In genomic region chr10:59896211-59896610, GRCm38 (mm10) we compare ENCODE assay signal across 9 mouse cellular contexts. TPM values are rescaled to one million over a fixed set of nuclear protein-coding genes. Genes with fewer than 3 reads are reported as not detected.
DNase-seq lines count a peak whose midpoint lies in the region; ATAC-seq and TF ChIP-seq lines count a peak whose summit lies in the region.
"Had no signal": no experiment of that assay in that cellular context is flagged by ENCODE, and none has a peak within 500 bp of the region (broad histone marks: within the 10 kb centered on the region; RNA-seq: fewer than 3 reads in every experiment).

No protein-coding gene starts in this region.

- no peak for ATAC-seq in neural tube, embryonic 12.5 days (ENCODE audit: low FRiP score, low read depth)
- no peak for ATAC-seq in forebrain, embryonic 12.5 days (ENCODE audit: low FRiP score)
- no peak for ATAC-seq in hindbrain, embryonic 16.5 days
- no peak for ATAC-seq in midbrain, postnatal 0 days (ENCODE audit: low FRiP score)

- no peaks in the 10 kb centered on the region for H3K9me3 ChIP-seq in neural tube, embryonic 12.5 days
- no peaks in the 10 kb centered on the region for H3K9me3 ChIP-seq in forebrain, embryonic 12.5 days
- no peaks in the 10 kb centered on the region for H3K9me3 ChIP-seq in hindbrain, embryonic 16.5 days (ENCODE audit: control insufficient read depth, low read length)
- no peaks in the 10 kb centered on the region for H3K9me3 ChIP-seq in midbrain, postnatal 0 days (ENCODE audit: low read length)
- H3K9me3 ChIP-seq: G1E had no signal

- TF ChIP-seq CTCF in midbrain, postnatal 0 days (IDR thresholded peaks at IDR 0.05) = no peak

- H3K27me3 ChIP-seq in neural tube, embryonic 12.5 days (replicated peaks) = no peaks in the 10 kb centered on the region; the same call in 1 of the 2 replicates
- H3K27me3 ChIP-seq in forebrain, embryonic 12.5 days = no peaks in the 10 kb centered on the region
- H3K27me3 ChIP-seq in hindbrain, embryonic 16.5 days (replicated peaks; ENCODE audit: control insufficient read depth, insufficient read depth, low read length) = no peaks in the 10 kb centered on the region
- H3K27me3 ChIP-seq in midbrain, postnatal 0 days (ENCODE audit: insufficient read depth, low read length) = no peaks in the 10 kb centered on the region

- no peak for DNase-seq in neural tube, embryonic 10.5 days (ENCODE audit: extremely low spot score, low spot score)
- no peak for DNase-seq in midbrain, postnatal 0 days (ENCODE audit: low spot score)
- no peak for DNase-seq in embryo, embryonic 10.5 days (ENCODE audit: low spot score)
- no peak for DNase-seq in cerebellum, postnatal 10 days
- DNase-seq: adrenal gland, adult 2 months had no signal

- H3K4me1 ChIP-seq in neural tube, embryonic 12.5 days = peaks cover 56% of the 10 kb centered on the region
- H3K4me1 ChIP-seq in forebrain, embryonic 12.5 days = peaks cover 68% of the 10 kb centered on the region
- H3K4me1 ChIP-seq in hindbrain, embryonic 16.5 days (ENCODE audit: control insufficient read depth, insufficient read depth, low read depth, low read length) = peaks cover 48% of the 10 kb centered on the region
- H3K4me1 ChIP-seq in midbrain, postnatal 0 days (ENCODE audit: insufficient read depth, low read length) = peaks cover 38% of the 10 kb centered on the region

- H3K27ac ChIP-seq in neural tube, embryonic 12.5 days = 0 out of 2 replicates have a peak overlapping the region, but pooled peaks have one; percentile 51
- H3K27ac ChIP-seq in forebrain, embryonic 12.5 days = peak overlapping the region; percentile 100
- H3K27ac ChIP-seq in hindbrain, embryonic 16.5 days (ENCODE audit: low read depth, low read length) = peak overlapping the region; percentile 97
- H3K27ac ChIP-seq in midbrain, postnatal 0 days (ENCODE audit: low read depth, low read length) = peak overlapping the region; percentile 93

- 92% methylated on average over 4 of the region's 4 CpGs for WGBS in neural tube, embryonic 12.5 days
- WGBS in forebrain, embryonic 12.5 days = 97% methylated on average over 4 of the region's 4 CpGs
- WGBS in hindbrain, embryonic 16.5 days = 91% methylated on average over 4 of the region's 4 CpGs
- WGBS in midbrain, postnatal 0 days = 90% methylated on average over 4 of the region's 4 CpGs

- H3K36me3 ChIP-seq in neural tube, embryonic 12.5 days = peaks cover 50% of the 10 kb centered on the region
- peaks cover 42% of the 10 kb centered on the region for H3K36me3 ChIP-seq in forebrain, embryonic 12.5 days (replicated peaks)
- H3K36me3 ChIP-seq in hindbrain, embryonic 16.5 days (ENCODE audit: control insufficient read depth, insufficient read depth, low read length) = peaks cover 15% of the 10 kb centered on the region; the same call in 1 of the 2 replicates
- H3K36me3 ChIP-seq in midbrain, postnatal 0 days (ENCODE audit: insufficient read depth, low read length) = peaks cover 33% of the 10 kb centered on the region

- H3K9ac ChIP-seq in neural tube, embryonic 12.5 days = 0 out of 2 replicates have a peak overlapping the region, but pooled peaks have one; percentile 33
- H3K9ac ChIP-seq in forebrain, embryonic 12.5 days = no peak overlapping the region
- H3K9ac ChIP-seq in hindbrain, embryonic 16.5 days (ENCODE audit: low read depth, low read length) = peak overlapping the region; percentile 37
- no peak overlapping the region for H3K9ac ChIP-seq in midbrain, postnatal 0 days (replicated peaks; ENCODE audit: low read length, poor library complexity, severe bottlenecking)

- H3K4me3 ChIP-seq in neural tube, embryonic 12.5 days = no peak overlapping the region
- H3K4me3 ChIP-seq in forebrain, embryonic 12.5 days (replicated peaks) = no peak overlapping the region
- H3K4me3 ChIP-seq in hindbrain, embryonic 16.5 days (ENCODE audit: low read length) = no peak overlapping the region
- H3K4me3 ChIP-seq in midbrain, postnatal 0 days (ENCODE audit: low read depth, low read length) = no peak overlapping the region

- H3K4me2 ChIP-seq in neural tube, embryonic 12.5 days (replicated peaks) = peak overlapping the region; percentile 39; the same call in 1 of the 2 replicates
- no peak overlapping the region for H3K4me2 ChIP-seq in forebrain, embryonic 12.5 days
- H3K4me2 ChIP-seq in hindbrain, embryonic 16.5 days (ENCODE audit: low read length) = no peak overlapping the region
- H3K4me2 ChIP-seq in midbrain, postnatal 0 days (ENCODE audit: low read depth, low read length, poor library complexity, severe bottlenecking) = no peak overlapping the region; the same call in 1 of the 2 replicates

RNA-seq across cellular contexts. Expression of gene Dnajb12, which starts 16.9 kb away (rescaled TPM):
- 20.3 and 23.6 TPM in 2 replicates for polyA plus RNA-seq in neural tube, embryonic 12.5 days (2016; fragmentation: Nextera tagmentation; extraction: Ambion mirVana)
- 21.2 and 22.7 TPM in 2 replicates for polyA plus RNA-seq in forebrain, embryonic 12.5 days (2016; fragmentation: Nextera tagmentation; extraction: Ambion mirVana)
- polyA plus RNA-seq in hindbrain, embryonic 16.5 days (2015; fragmentation: Nextera tagmentation; extraction: Ambion mirVana) = 20.6 and 23.7 TPM in 2 replicates
- total RNA-seq in midbrain, postnatal 0 days (2014; rRNA removed) = 47.9 and 51.6 TPM in 2 replicates
- polyA plus RNA-seq in midbrain, postnatal 0 days (2015; fragmentation: Nextera tagmentation; extraction: Ambion mirVana) = 25.7 and 26.3 TPM in 2 replicates

RNA-seq across cellular contexts. Expression of gene Ddit4, which starts 55.4 kb away (rescaled TPM):
- polyA plus RNA-seq in neural tube, embryonic 12.5 days (2016; fragmentation: Nextera tagmentation; extraction: Ambion mirVana) = 75.7 and 78.9 TPM in 2 replicates
- polyA plus RNA-seq in forebrain, embryonic 12.5 days (2016; fragmentation: Nextera tagmentation; extraction: Ambion mirVana) = 58.9 and 61.6 TPM in 2 replicates
- 75.3 and 97.1 TPM in 2 replicates for polyA plus RNA-seq in hindbrain, embryonic 16.5 days (2015; fragmentation: Nextera tagmentation; extraction: Ambion mirVana)
- total RNA-seq in midbrain, postnatal 0 days (2014; rRNA removed) = 56.6 and 57.5 TPM in 2 replicates
- polyA plus RNA-seq in midbrain, postnatal 0 days (2015; fragmentation: Nextera tagmentation; extraction: Ambion mirVana) = 43.4 and 43.6 TPM in 2 replicates

Comparison
In these comparisons a context has a peak if more than half of its experiments do, and no peak if none do; other contexts are left out.
1. H3K9ac ChIP-seq: peak in neural tube, embryonic 12.5 days (single experiment) and hindbrain, embryonic 16.5 days (single experiment); none in forebrain, embryonic 12.5 days (single experiment) and midbrain, postnatal 0 days (single experiment).
2. Peak in every context shown above with its lines, with median percentiles within 50 percentile points of each other: H3K27ac ChIP-seq.